Mouse (Mus musculus): ENCODE measurements at regions not wholly inside any gene's neighbourhood (a gene's known extent, or its start where the extent isn't known, plus 50 kb on each side); places are given as distances from the start of the nearest gene placed in this dataset.

- no peak for DNase-seq
Measured at GRCm38 (mm10) chr1:24832246-24832645, 153.8 kb downstream of the Lmbrd1 start.

DNA sequence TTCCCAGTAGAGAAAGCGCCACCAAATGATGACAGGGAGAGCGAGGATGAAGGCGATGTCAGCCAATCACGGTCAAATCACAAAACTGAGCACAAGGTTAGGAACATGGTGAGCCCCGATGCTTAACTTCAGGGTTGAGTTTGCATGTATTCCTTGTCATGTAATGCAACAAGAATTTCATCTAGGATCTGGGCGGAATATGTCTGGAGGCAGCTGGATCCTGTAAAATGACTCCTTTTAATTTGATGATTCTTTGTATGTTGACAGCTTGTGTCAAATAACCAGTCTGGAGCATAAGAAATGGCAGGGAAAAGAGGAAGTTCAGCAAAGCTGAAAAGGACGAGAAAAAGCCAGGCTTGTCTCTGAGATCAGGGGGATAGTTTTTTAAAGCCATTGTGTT, 188.4 kb downstream of the Lmbrd1 start:
- no peak for DNase-seq

DNA sequence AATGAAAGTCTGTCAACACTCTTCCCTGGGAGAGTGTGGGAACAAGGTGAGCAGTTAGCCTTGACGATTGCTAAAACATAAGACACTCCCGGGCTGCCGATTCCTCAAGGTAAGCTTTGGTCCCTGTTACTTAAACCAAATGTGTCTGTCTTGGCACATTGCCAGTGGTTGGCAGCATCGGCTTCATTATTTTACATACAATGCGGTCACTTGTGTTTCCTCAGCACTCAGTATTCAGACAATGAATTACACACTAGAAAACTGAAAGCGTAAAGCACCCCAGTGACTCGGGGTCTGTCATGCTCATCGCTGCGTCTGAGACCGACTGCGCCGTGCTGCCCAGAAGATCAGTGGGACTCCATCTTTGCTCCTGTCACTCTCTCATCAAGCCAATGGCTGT, 191.3 kb downstream of the Lmbrd1 start:
- peak; percentile 66 for DNase-seq

- no peak for DNase-seq
Measured at GRCm38 (mm10) chr1:24870685-24871417, 192.4 kb downstream of the Lmbrd1 start.

DNA sequence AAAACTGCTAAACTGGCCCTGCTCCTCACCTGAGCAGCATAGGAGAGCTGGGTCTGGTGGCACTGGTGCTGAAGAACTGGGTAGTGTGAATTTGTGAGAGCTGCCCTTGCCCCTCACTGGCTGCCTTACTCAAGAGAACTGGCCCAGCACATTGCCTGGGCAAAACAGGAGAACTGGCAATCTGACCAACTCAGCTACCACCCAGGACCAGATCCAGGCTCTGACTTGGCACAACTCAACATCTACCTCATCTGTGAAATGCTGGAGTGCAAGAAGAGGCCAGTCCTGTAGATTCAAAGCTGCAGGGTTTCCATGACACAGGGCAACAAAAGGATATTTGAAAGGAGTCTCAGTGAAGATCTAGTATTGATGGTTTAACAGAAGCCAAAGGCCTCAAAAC, 198.6 kb downstream of the Lmbrd1 start:
- DNase-seq: peak; percentile 52

- DNase-seq: peak; percentile 48
Measured at GRCm38 (mm10) chr1:24883638-24884037, 205.2 kb downstream of the Lmbrd1 start.

DNA sequence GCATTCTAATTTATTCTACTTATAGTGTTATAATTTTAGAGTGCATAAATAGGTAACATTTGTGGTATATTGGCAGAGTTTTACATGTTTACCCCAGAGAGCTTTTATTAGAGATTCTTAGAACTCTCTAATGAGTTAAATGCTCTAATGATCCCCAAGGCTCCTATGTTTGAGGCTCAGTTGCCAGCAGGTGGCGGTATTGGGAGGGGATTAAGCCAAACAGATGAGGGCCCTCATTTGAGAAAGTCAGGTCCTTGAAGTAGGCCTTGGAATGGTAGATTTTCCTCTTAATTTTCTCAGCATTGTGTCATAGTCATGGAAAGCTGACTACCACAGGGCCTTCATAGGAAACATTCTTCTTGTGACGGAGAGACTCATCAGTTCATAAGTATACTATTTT, 222.8 kb downstream of the Lmbrd1 start:
- DNase-seq: peak; percentile 56

GRCm38 (mm10) chr1:24938303-24939263, 260.2 kb downstream of the Lmbrd1 start:
- no peak for DNase-seq

GRCm38 (mm10) chr1:24942757-24943296, 264.4 kb downstream of the Lmbrd1 start:
- DNase-seq: no peak

DNA sequence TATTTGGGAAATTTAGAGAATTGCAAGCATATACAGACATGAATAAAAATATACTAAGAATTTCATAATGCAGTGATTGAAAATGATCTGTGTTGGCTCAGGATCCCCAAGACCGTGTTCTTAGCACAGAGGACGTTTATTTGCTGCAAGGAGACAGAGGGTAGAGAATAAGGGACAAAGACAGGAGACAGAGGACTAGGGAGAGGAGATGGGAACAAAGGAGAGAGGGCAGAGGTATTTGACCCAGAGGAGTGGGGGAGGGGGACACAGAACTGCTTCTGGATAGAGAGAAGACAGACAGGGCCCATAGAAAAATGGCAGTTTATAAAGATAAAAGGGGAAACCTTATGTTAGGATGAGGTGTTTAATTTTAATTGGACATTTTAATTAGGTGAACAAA, 265.0 kb downstream of the Lmbrd1 start:
- DNase-seq: no peak

DNA sequence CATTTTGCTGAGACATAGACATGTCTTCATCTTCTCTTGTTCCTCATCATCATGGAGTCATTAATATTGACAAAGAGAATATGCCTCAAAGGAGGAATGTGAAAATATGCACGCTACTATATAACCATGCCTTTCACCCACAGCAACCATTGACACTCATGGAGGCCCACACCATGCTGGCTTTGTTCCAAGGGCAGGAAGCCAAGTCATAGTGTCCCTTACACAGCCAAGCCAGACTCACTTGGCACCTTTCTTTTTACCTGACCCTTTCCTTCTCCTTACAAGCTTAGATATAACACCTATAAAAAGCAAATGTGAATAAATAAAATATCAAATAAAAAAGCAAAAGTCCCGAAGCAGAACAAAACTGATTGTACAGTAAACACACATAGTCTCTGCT, 294.3 kb downstream of the Lmbrd1 start:
- no peak for DNase-seq

DNA sequence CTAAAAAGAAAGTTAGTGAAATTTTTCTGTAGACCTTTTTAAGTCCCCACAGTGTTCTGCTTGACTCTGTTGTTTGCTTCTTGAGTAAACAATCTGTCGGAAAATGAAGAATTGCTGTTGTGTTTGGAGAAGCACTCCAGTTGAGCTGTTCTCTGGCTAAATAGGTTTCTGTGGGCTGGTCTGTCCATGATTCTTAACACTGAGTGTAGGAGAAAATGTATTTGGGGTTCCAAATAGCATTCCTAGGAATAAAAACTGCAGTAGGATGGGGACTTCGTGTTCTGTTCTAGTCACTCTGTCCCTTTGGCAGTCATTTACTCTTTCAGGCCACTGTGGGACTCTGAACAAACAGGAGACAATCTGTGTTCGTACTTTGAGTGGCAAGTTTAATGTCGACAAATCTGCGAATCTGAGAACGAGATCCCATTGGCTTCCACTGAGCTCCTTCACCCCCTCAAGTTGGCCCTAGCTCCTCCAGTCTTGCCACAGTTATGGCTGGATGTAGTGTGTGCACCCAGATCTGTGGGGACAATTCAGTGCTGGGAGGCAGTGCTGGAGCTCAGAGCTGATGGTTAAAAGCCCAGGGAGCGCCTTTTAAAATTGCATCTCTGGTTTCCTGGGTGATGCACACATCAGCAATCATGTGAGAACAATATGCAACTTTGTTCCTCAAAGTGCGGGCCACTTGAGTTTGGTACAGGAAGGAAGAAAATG, 330.2 kb downstream of the Lmbrd1 start:
- DNase-seq: no peak

- no peak for DNase-seq
Measured at GRCm38 (mm10) chr1:25012754-25013153, 334.3 kb downstream of the Lmbrd1 start.
